ENCODE assay signal across 15 mouse cellular contexts in genomic region chr12:33434758-33435157, GRCm38 (mm10). TPM values are rescaled to one million over a fixed set of nuclear protein-coding genes. Genes with fewer than 3 reads are reported as not detected.
DNase-seq lines count a peak whose midpoint lies in the region; TF ChIP-seq lines count a peak whose summit lies in the region.
"Had no signal": no experiment of that assay in that cellular context is flagged by ENCODE, and none has a peak within 500 bp of the region (broad histone marks: within the 10 kb centered on the region; RNA-seq: fewer than 3 reads in every experiment).

No protein-coding gene starts in this region.

- H3K9ac ChIP-seq in heart, adult 2 months (ENCODE audit: low read depth, low read length): no peak overlapping the region
- H3K9ac ChIP-seq: limb, embryonic 13.5 days; neural tube, embryonic 12.5 days had no signal

- 98% methylated on average over 4 of the region's 4 CpGs for WGBS in heart, adult 2 months
- WGBS in thymus, adult 2 months: 97% methylated on average over 4 of the region's 4 CpGs
- WGBS in bone marrow, adult 2 months: 90% methylated on average over 4 of the region's 4 CpGs

- H3K4me3 ChIP-seq in heart, adult 2 months: no peak overlapping the region
- H3K4me3 ChIP-seq in thymus, adult 2 months (ENCODE audit: control insufficient read depth, insufficient read depth, low read length): no peak overlapping the region
- no peak overlapping the region for H3K4me3 ChIP-seq in bone marrow, adult 2 months (replicated peaks; ENCODE audit: control insufficient read depth, low read depth, low read length)
- H3K4me3 ChIP-seq: limb, embryonic 13.5 days; neural tube, embryonic 12.5 days had no signal

- intact Hi-C loops in heart, adult 2 months (cut with DNase I): no loop called here
- intact Hi-C loops in heart, postnatal 25 days (cut with DNase I): no loop called here

- H3K36me3 ChIP-seq in heart, adult 2 months (ENCODE audit: control insufficient read depth, insufficient read depth, low read length): peaks cover 2% of the 10 kb centered on the region; the same call in 1 of the 2 replicates
- H3K36me3 ChIP-seq in thymus, adult 2 months (ENCODE audit: control insufficient read depth, insufficient read depth, low read length): peaks cover 15% of the 10 kb centered on the region
- H3K36me3 ChIP-seq in splenic B cell, adult 2 months (ENCODE audit: control insufficient read depth, insufficient read depth, low read length, poor library complexity, severe bottlenecking): peaks cover 7% of the 10 kb centered on the region; the same call in 1 of the 2 replicates

- H3K79me2 ChIP-seq in heart, adult 2 months (replicated peaks; ENCODE audit: control insufficient read depth, insufficient read depth, low read length): no peaks in the 10 kb centered on the region; the same call in 1 of the 2 replicates

- no peak for TF ChIP-seq POLR2A in heart, adult 2 months (IDR thresholded peaks at IDR 0.05; ENCODE audit: insufficient read depth, low read depth, low read length)
- no peak for TF ChIP-seq POLR2A in thymus, adult 2 months (IDR thresholded peaks at IDR 0.05; ENCODE audit: control insufficient read depth, extremely low read depth, insufficient read depth, low read length, poor library complexity)
- TF ChIP-seq POLR2A in bone marrow, adult 2 months (IDR thresholded peaks at IDR 0.05; ENCODE audit: borderline replicate concordance, control insufficient read depth, low read depth, low read length): no peak

- no peaks in the 10 kb centered on the region; the same call in 1 of the 2 replicates for H3K4me1 ChIP-seq in heart, adult 2 months (ENCODE audit: control insufficient read depth, insufficient read depth, low read length)
- no peaks in the 10 kb centered on the region for H3K4me1 ChIP-seq in thymus, adult 2 months (replicated peaks; ENCODE audit: control insufficient read depth, insufficient read depth, low read length)
- no peaks in the 10 kb centered on the region; the same call in 1 of the 2 replicates for H3K4me1 ChIP-seq in bone marrow, adult 2 months (ENCODE audit: control insufficient read depth, insufficient read depth, low read length)

- no peak for TF ChIP-seq EP300 in heart, adult 2 months (IDR thresholded peaks at IDR 0.05; ENCODE audit: insufficient read depth, low read depth, low read length)

- no peak for DNase-seq in heart, adult 2 months
- DNase-seq in heart, postnatal 25 days (ENCODE audit: low spot score): no peak
- peak; percentile 19 for DNase-seq in thymus, adult 2 months
- no peak for DNase-seq in thymus, postnatal 25 days
- peak; percentile 60 for DNase-seq in splenic B cell, adult 2 months (ENCODE audit: low read depth, low spot score)
- DNase-seq in ovary, postnatal 10 days (ENCODE audit: low spot score): no peak
- no peak for DNase-seq in heart, adult 8-10 months (ENCODE audit: low spot score)
- DNase-seq: adrenal gland, postnatal 14 days; cerebellum, adult 11 months; heart, adult 11 months; heart, postnatal 4 days; kidney, adult 18-20 months had no signal

- H3K27me3 ChIP-seq in heart, adult 2 months (ENCODE audit: control insufficient read depth, insufficient read depth, low read length): no peaks in the 10 kb centered on the region
- H3K27me3 ChIP-seq in thymus, adult 2 months (ENCODE audit: control insufficient read depth, insufficient read depth, low read length): no peaks in the 10 kb centered on the region
- no peaks in the 10 kb centered on the region; the same call in 1 of the 2 replicates for H3K27me3 ChIP-seq in splenic B cell, adult 2 months (ENCODE audit: control insufficient read depth, insufficient read depth, low read length, poor library complexity, severe bottlenecking)
- H3K27me3 ChIP-seq: limb, embryonic 13.5 days; neural tube, embryonic 12.5 days had no signal

- H3K27ac ChIP-seq in heart, adult 2 months: no peak overlapping the region
- no peak overlapping the region for H3K27ac ChIP-seq in thymus, adult 2 months (ENCODE audit: control insufficient read depth, insufficient read depth, low read length)
- no peak overlapping the region for H3K27ac ChIP-seq in bone marrow, adult 2 months (ENCODE audit: control insufficient read depth, insufficient read depth, low read depth, low read length, poor library complexity)
- H3K27ac ChIP-seq: limb, embryonic 13.5 days; neural tube, embryonic 12.5 days had no signal

- peak; percentile 37 for TF ChIP-seq CTCF in heart, adult 2 months (IDR thresholded peaks at IDR 0.05)
- no peak for TF ChIP-seq CTCF in thymus, adult 2 months (IDR thresholded peaks at IDR 0.05; ENCODE audit: borderline replicate concordance, control insufficient read depth, extremely low read depth, insufficient read depth, low read length, poor library complexity)
- TF ChIP-seq CTCF in bone marrow, adult 2 months (IDR thresholded peaks at IDR 0.05; ENCODE audit: control insufficient read depth, insufficient read depth, low read length): peak; percentile 22; the same call in 1 of the 2 replicates

RNA-seq across cellular contexts. Expression of gene Twistnb, which starts 5.3 kb away (rescaled TPM):
- 1 to 10 TPM; 7.0 to 9.8 TPM for total RNA-seq in heart, adult 2 months (2021)
- polyA plus RNA-seq in heart, adult 2 months (2012; rRNA removed): 4.5 and 8.1 TPM in 2 replicates
- total RNA-seq in heart, postnatal 25 days (2021): 1 to 10 TPM; 7.4 to 7.5 TPM
- 57.5 and 94.4 TPM in 2 replicates for polyA plus RNA-seq in thymus, adult 2 months (2012; rRNA removed)
- polyA plus RNA-seq in bone marrow, adult 2 months (2011; ENCODE audit: insufficient read depth, insufficient read length, low replicate concordance, missing spikeins): 6.1 and 11.1 TPM in 2 replicates
- total RNA-seq in heart, adult 8-10 months (2022): 1 to 10 TPM; 5.6 to 9.5 (median 8.6) TPM

RNA-seq across cellular contexts. Expression of gene Efcab10, which starts 40.1 kb away (rescaled TPM):
- total RNA-seq in heart, adult 2 months (2021): not detected
- polyA plus RNA-seq in heart, adult 2 months (2012; rRNA removed): 0.37 TPM in 1 of 2 replicates, not detected in the other
- not detected for total RNA-seq in heart, postnatal 25 days (2021)
- polyA plus RNA-seq in thymus, adult 2 months (2012; rRNA removed): not detected in 2 replicates
- polyA plus RNA-seq in bone marrow, adult 2 months (2011; ENCODE audit: insufficient read depth, insufficient read length, low replicate concordance, missing spikeins): not detected in 2 replicates
- not detected for total RNA-seq in heart, adult 8-10 months (2022)
- total RNA-seq: adrenal gland, postnatal 14 days; heart, postnatal 4 days had no signal

Comparison
In these comparisons a context has a peak if more than half of its experiments do, and no peak if none do; other contexts are left out.
1. DNase-seq: peak in thymus, adult 2 months (single experiment) and splenic B cell, adult 2 months (single experiment); none in heart, adult 2 months (0 of 2), heart, postnatal 25 days (single experiment), thymus, postnatal 25 days (single experiment), ovary, postnatal 10 days (single experiment) and heart, adult 8-10 months (single experiment).